9 mouse cellular contexts compared by ENCODE assay signal in the genomic region with DNA sequence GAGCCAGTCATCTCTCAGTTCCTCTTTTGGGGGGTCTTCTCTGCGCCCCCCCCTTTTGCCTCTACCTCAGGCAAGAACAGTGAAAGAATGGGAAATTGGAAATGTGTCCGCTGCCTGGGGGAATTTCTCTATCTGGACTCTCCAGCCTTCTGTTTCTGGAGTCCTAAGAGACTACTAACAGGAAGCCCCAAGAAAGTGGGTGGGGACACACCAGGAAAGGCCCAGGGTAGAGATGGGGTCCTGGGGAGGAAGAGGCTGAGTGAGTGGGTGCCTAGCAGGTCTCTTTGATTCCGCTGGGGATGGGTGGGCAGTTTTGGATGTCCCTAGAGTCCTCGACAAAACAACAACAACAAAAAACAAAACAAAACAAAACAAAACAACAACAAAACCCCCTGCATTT. TPM values are rescaled to one million over a fixed set of nuclear protein-coding genes. Genes with fewer than 3 reads are reported as not detected.
DNase-seq lines count a peak whose midpoint lies in the region; ATAC-seq lines count a peak whose summit lies in the region.
"Had no signal": no experiment of that assay in that cellular context is flagged by ENCODE, and none has a peak within 500 bp of the region (broad histone marks: within the 10 kb centered on the region; RNA-seq: fewer than 3 reads in every experiment).

No protein-coding gene starts in this region.

- H3K4me2 ChIP-seq in heart, embryonic 11.5 days: peak overlapping the region; percentile 90
- peak overlapping the region; percentile 82 for H3K4me2 ChIP-seq in embryonic facial prominence, embryonic 12.5 days (replicated peaks)
- H3K4me2 ChIP-seq in hindbrain, embryonic 15.5 days: peak overlapping the region; percentile 96
- H3K4me2 ChIP-seq in midbrain, embryonic 15.5 days: peak overlapping the region; percentile 83

- peak overlapping the region; percentile 58 for H3K4me3 ChIP-seq in heart, embryonic 11.5 days (ENCODE audit: low read depth, low read length)
- H3K4me3 ChIP-seq in embryonic facial prominence, embryonic 12.5 days: peak overlapping the region; percentile 64
- H3K4me3 ChIP-seq in hindbrain, embryonic 15.5 days: peak overlapping the region; percentile 59
- H3K4me3 ChIP-seq in midbrain, embryonic 15.5 days: peak overlapping the region; percentile 75

- ATAC-seq in heart, embryonic 11.5 days (replicated peaks; ENCODE audit: insufficient number of reproducible peaks, low FRiP score, low TSS enrichment): no peak
- peak; percentile 24; the same call in 1 of the 2 replicates for ATAC-seq in embryonic facial prominence, embryonic 12.5 days (ENCODE audit: insufficient number of reproducible peaks, insufficient read depth, low FRiP score, low TSS enrichment)
- ATAC-seq in hindbrain, embryonic 15.5 days (ENCODE audit: low FRiP score, low read depth): no peak
- peak; percentile 8 for ATAC-seq in midbrain, embryonic 15.5 days (replicated peaks)

- H3K9ac ChIP-seq in heart, embryonic 11.5 days (ENCODE audit: low read depth, low read length): peak overlapping the region; percentile 71
- H3K9ac ChIP-seq in embryonic facial prominence, embryonic 12.5 days: no peak overlapping the region
- H3K9ac ChIP-seq in hindbrain, embryonic 15.5 days: peak overlapping the region; percentile 81
- no peak overlapping the region for H3K9ac ChIP-seq in midbrain, embryonic 15.5 days

- no peaks in the 10 kb centered on the region for H3K36me3 ChIP-seq in heart, embryonic 11.5 days (ENCODE audit: control insufficient read depth, insufficient read depth, low read length)
- no peaks in the 10 kb centered on the region for H3K36me3 ChIP-seq in embryonic facial prominence, embryonic 12.5 days
- H3K36me3 ChIP-seq in hindbrain, embryonic 15.5 days: no peaks in the 10 kb centered on the region
- H3K36me3 ChIP-seq in midbrain, embryonic 15.5 days (replicated peaks): no peaks in the 10 kb centered on the region

- no peaks in the 10 kb centered on the region for H3K27me3 ChIP-seq in heart, embryonic 11.5 days (ENCODE audit: control insufficient read depth, insufficient read depth, low read length)
- no peaks in the 10 kb centered on the region for H3K27me3 ChIP-seq in embryonic facial prominence, embryonic 12.5 days
- H3K27me3 ChIP-seq in hindbrain, embryonic 15.5 days: no peaks in the 10 kb centered on the region
- H3K27me3 ChIP-seq in midbrain, embryonic 15.5 days (replicated peaks): no peaks in the 10 kb centered on the region

- no peaks in the 10 kb centered on the region; the same call in 1 of the 2 replicates for H3K4me1 ChIP-seq in heart, embryonic 11.5 days (ENCODE audit: control insufficient read depth, insufficient read depth, low read length)
- H3K4me1 ChIP-seq in embryonic facial prominence, embryonic 12.5 days: peaks cover 13% of the 10 kb centered on the region; the same call in 1 of the 2 replicates
- peaks cover 14% of the 10 kb centered on the region for H3K4me1 ChIP-seq in hindbrain, embryonic 15.5 days (replicated peaks)
- peaks cover 15% of the 10 kb centered on the region for H3K4me1 ChIP-seq in midbrain, embryonic 15.5 days

- H3K9me3 ChIP-seq in heart, embryonic 11.5 days (replicated peaks; ENCODE audit: control insufficient read depth, low read length): no peaks in the 10 kb centered on the region
- no peaks in the 10 kb centered on the region for H3K9me3 ChIP-seq in embryonic facial prominence, embryonic 12.5 days
- H3K9me3 ChIP-seq in hindbrain, embryonic 15.5 days: no peaks in the 10 kb centered on the region
- H3K9me3 ChIP-seq in midbrain, embryonic 15.5 days: no peaks in the 10 kb centered on the region

- 35% methylated on average over 4 of the region's 4 CpGs for WGBS in heart, embryonic 11.5 days (ENCODE audit: insufficient replicate concordance)
- WGBS in embryonic facial prominence, embryonic 12.5 days: 37% methylated on average over 4 of the region's 4 CpGs
- WGBS in hindbrain, embryonic 15.5 days: 47% methylated on average over 4 of the region's 4 CpGs
- WGBS in midbrain, embryonic 15.5 days: 49% methylated on average over 4 of the region's 4 CpGs

- H3K27ac ChIP-seq in heart, embryonic 11.5 days (ENCODE audit: low read depth, low read length): no peak overlapping the region
- no peak overlapping the region for H3K27ac ChIP-seq in embryonic facial prominence, embryonic 12.5 days
- H3K27ac ChIP-seq in hindbrain, embryonic 15.5 days (replicated peaks): no peak overlapping the region
- no peak overlapping the region for H3K27ac ChIP-seq in midbrain, embryonic 15.5 days

- DNase-seq in heart, postnatal 4 days: no peak
- DNase-seq in gastrocnemius, postnatal 10 days: no peak
- DNase-seq in urinary bladder, postnatal 14 days (ENCODE audit: low spot score): no peak
- no peak for DNase-seq in adrenal gland, postnatal 14 days

RNA-seq across cellular contexts. Expression of gene Tnfsf9, which starts 0.6 kb away (rescaled TPM):
- polyA plus RNA-seq in heart, embryonic 11.5 days (2014; fragmentation: Nextera tagmentation; extraction: Ambion mirVana): 5.5 and 6.7 TPM in 2 replicates
- total RNA-seq in heart, postnatal 4 days (2021): under 1 TPM; 0.48 to 0.61 TPM
- 7.8 and 9.6 TPM in 2 replicates for polyA plus RNA-seq in embryonic facial prominence, embryonic 12.5 days (2016; fragmentation: Nextera tagmentation; extraction: Ambion mirVana)
- 6.6 and 8.7 TPM in 2 replicates for polyA plus RNA-seq in hindbrain, embryonic 15.5 days (2015; fragmentation: Nextera tagmentation; extraction: Ambion mirVana)
- 7.4 and 8.1 TPM in 2 replicates for polyA plus RNA-seq in midbrain, embryonic 15.5 days (2015; fragmentation: Nextera tagmentation; extraction: Ambion mirVana)
- under 1 TPM; 0.42 to 0.95 TPM for total RNA-seq in gastrocnemius, postnatal 10 days (2021)
- total RNA-seq in adrenal gland, postnatal 14 days (2021): 0.44 and 0.68 TPM in 2 replicates

RNA-seq across cellular contexts. Expression of gene Tubb4a, which starts 16.9 kb away (rescaled TPM):
- polyA plus RNA-seq in heart, embryonic 11.5 days (2014; fragmentation: Nextera tagmentation; extraction: Ambion mirVana): 12.2 and 15.6 TPM in 2 replicates
- 1 to 10 TPM; 5.9 to 6.7 TPM for total RNA-seq in heart, postnatal 4 days (2021)
- 31.9 and 35.5 TPM in 2 replicates for polyA plus RNA-seq in embryonic facial prominence, embryonic 12.5 days (2016; fragmentation: Nextera tagmentation; extraction: Ambion mirVana)
- 329 and 394 TPM in 2 replicates for polyA plus RNA-seq in hindbrain, embryonic 15.5 days (2015; fragmentation: Nextera tagmentation; extraction: Ambion mirVana)
- polyA plus RNA-seq in midbrain, embryonic 15.5 days (2015; fragmentation: Nextera tagmentation; extraction: Ambion mirVana): 388 and 395 TPM in 2 replicates
- 1 to 10 TPM; 4.2 to 4.6 TPM for total RNA-seq in gastrocnemius, postnatal 10 days (2021)
- total RNA-seq in adrenal gland, postnatal 14 days (2021): 6.4 and 12.3 TPM in 2 replicates

RNA-seq across cellular contexts. Expression of gene Dennd1c, which starts 26.2 kb away (rescaled TPM):
- 0.49 and 0.58 TPM in 2 replicates for polyA plus RNA-seq in heart, embryonic 11.5 days (2014; fragmentation: Nextera tagmentation; extraction: Ambion mirVana)
- under 1 TPM; 0.69 to 0.70 TPM for total RNA-seq in heart, postnatal 4 days (2021)
- polyA plus RNA-seq in embryonic facial prominence, embryonic 12.5 days (2016; fragmentation: Nextera tagmentation; extraction: Ambion mirVana): 1.4 and 3.2 TPM in 2 replicates
- 4.3 and 4.4 TPM in 2 replicates for polyA plus RNA-seq in hindbrain, embryonic 15.5 days (2015; fragmentation: Nextera tagmentation; extraction: Ambion mirVana)
- 5.8 TPM in 2 replicates for polyA plus RNA-seq in midbrain, embryonic 15.5 days (2015; fragmentation: Nextera tagmentation; extraction: Ambion mirVana)
- total RNA-seq in gastrocnemius, postnatal 10 days (2021): under 1 TPM; 0.52 to 0.79 TPM
- total RNA-seq in adrenal gland, postnatal 14 days (2021): 1.7 and 9.7 TPM in 2 replicates

RNA-seq across cellular contexts. Expression of gene Slc25a23, which starts 44.8 kb away (rescaled TPM):
- polyA plus RNA-seq in heart, embryonic 11.5 days (2014; fragmentation: Nextera tagmentation; extraction: Ambion mirVana): 11.6 and 13.3 TPM in 2 replicates
- 10 to 100 TPM; 78.3 to 81.6 TPM for total RNA-seq in heart, postnatal 4 days (2021)
- 10.1 TPM in 2 replicates for polyA plus RNA-seq in embryonic facial prominence, embryonic 12.5 days (2016; fragmentation: Nextera tagmentation; extraction: Ambion mirVana)
- 43.1 and 45.0 TPM in 2 replicates for polyA plus RNA-seq in hindbrain, embryonic 15.5 days (2015; fragmentation: Nextera tagmentation; extraction: Ambion mirVana)
- polyA plus RNA-seq in midbrain, embryonic 15.5 days (2015; fragmentation: Nextera tagmentation; extraction: Ambion mirVana): 42.5 TPM in 2 replicates
- total RNA-seq in gastrocnemius, postnatal 10 days (2021): 10 to 100 TPM; 42.1 to 50.9 TPM
- total RNA-seq in adrenal gland, postnatal 14 days (2021): 91.4 and 116 TPM in 2 replicates

RNA-seq across cellular contexts. Expression of gene Cd70, which starts 45.1 kb away (rescaled TPM):
- polyA plus RNA-seq in heart, embryonic 11.5 days (2014; fragmentation: Nextera tagmentation; extraction: Ambion mirVana): not detected in 2 replicates
- not detected for total RNA-seq in heart, postnatal 4 days (2021)
- 0.19 TPM in 1 of 2 replicates, not detected in the other for polyA plus RNA-seq in embryonic facial prominence, embryonic 12.5 days (2016; fragmentation: Nextera tagmentation; extraction: Ambion mirVana)
- polyA plus RNA-seq in hindbrain, embryonic 15.5 days (2015; fragmentation: Nextera tagmentation; extraction: Ambion mirVana): 1.4 and 1.9 TPM in 2 replicates
- polyA plus RNA-seq in midbrain, embryonic 15.5 days (2015; fragmentation: Nextera tagmentation; extraction: Ambion mirVana): 1.1 and 1.2 TPM in 2 replicates
- total RNA-seq in gastrocnemius, postnatal 10 days (2021): not detected
- not detected in 2 replicates for total RNA-seq in adrenal gland, postnatal 14 days (2021)
- total RNA-seq: liver, adult 2 months had no signal
- polyA plus RNA-seq: liver, adult 2 months had no signal

Comparison
In these comparisons a context has a peak if more than half of its experiments do, and no peak if none do; other contexts are left out.
1. ATAC-seq: peak in embryonic facial prominence, embryonic 12.5 days (single experiment) and midbrain, embryonic 15.5 days (single experiment); none in heart, embryonic 11.5 days (single experiment) and hindbrain, embryonic 15.5 days (single experiment).
2. H3K9ac ChIP-seq: peak in heart, embryonic 11.5 days (single experiment) and hindbrain, embryonic 15.5 days (single experiment); none in embryonic facial prominence, embryonic 12.5 days (single experiment) and midbrain, embryonic 15.5 days (single experiment).
3. Peak in every context shown above with its lines, with median percentiles within 50 percentile points of each other: H3K4me2 ChIP-seq and H3K4me3 ChIP-seq.